Mouse (Mus musculus) heart, adult 2 months (tissue): Measurements from ENCODE around the gene Lamb3.

ENCODE experiments used
- CTCF ChIP-seq: fragments of 200-600 bp; IDR thresholded peaks from 2 replicates; pipeline ENCODE4 v1.8.1; 2022; ENCODE audit warnings: antibody characterized with exemption, mild to moderate bottlenecking, moderate library complexity
- EP300 ChIP-seq: fragments of 200-500 bp; IDR thresholded peaks from 2 replicates; pipeline ENCODE4 v1.6.1; 2011; ENCODE audit warnings: low read depth, low read length, control low read depth; ENCODE audit not compliant: insufficient read depth
- POLR2A ChIP-seq: fragments of 200-500 bp; IDR thresholded peaks from 2 replicates; pipeline ENCODE4 v1.6.1; 2011; ENCODE audit warnings: mild to moderate bottlenecking, low read depth, low read length, control low read depth; ENCODE audit not compliant: insufficient read depth

- TF ChIP-seq EP300 = no peak
- TF ChIP-seq CTCF = no peak
- no peak for TF ChIP-seq POLR2A
Measured at GRCm38 (mm10) chr1:193244235-193244634, 36.7 kb downstream of the Lamb3 start.
